Mouse (Mus musculus) heart, postnatal 0 days (tissue): ENCODE results near the gene Rad9b. TPM values are rescaled to one million over a fixed set of nuclear protein-coding genes. Genes with fewer than 3 reads are reported as not detected.
"Not testable (repeated sequence)": the region's sequence is repeated elsewhere in the genome, so short reads cannot be mapped to it uniquely, and the experiment has no call there.

ENCODE experiments used
- ATAC-seq: fragments of 200-750 bp; cut with Nextera tagmentation; 2 replicates; pipeline ENCODE4 v1.8.0; 2017; ENCODE audit warnings: low read depth, moderate number of reproducible peaks, moderate library complexity; ENCODE audit not compliant: insufficient read depth
- DNase-seq: peaks from one replicate; pipeline ENCODE4 v3.0.0-alpha.2; 2016; ENCODE audit warnings: low spot score
- H3K27ac ChIP-seq: fragments of 300-500 bp; sonication (generic); 2 replicates; pipeline ENCODE4 v1.5.1; 2014; ENCODE audit warnings: low read depth, mild to moderate bottlenecking
- H3K27me3 ChIP-seq: fragments of 300-500 bp; sonication (generic); 2 replicates; pipeline ENCODE4 v1.6.1; 2014; ENCODE audit warnings: low read length, mixed read lengths; ENCODE audit not compliant: control insufficient read depth, insufficient read depth
- H3K36me3 ChIP-seq: fragments of 300-500 bp; sonication (generic); replicated peaks from 2 replicates; pipeline ENCODE4 v1.6.1; 2014; ENCODE audit warnings: low read length, mixed read lengths; ENCODE audit not compliant: control insufficient read depth, insufficient read depth
- H3K4me1 ChIP-seq: fragments of 300-500 bp; sonication (generic); 2 replicates; pipeline ENCODE4 v1.6.1; 2014; ENCODE audit warnings: antibody characterized with exemption; ENCODE audit not compliant: control insufficient read depth, insufficient read depth
- H3K4me2 ChIP-seq: fragments of 300-500 bp; sonication (generic); 2 replicates; pipeline ENCODE4 v1.6.1; 2014; ENCODE audit warnings: low read depth, mild to moderate bottlenecking, low read length, moderate library complexity
- H3K4me3 ChIP-seq: fragments of 300-500 bp; sonication (generic); 2 replicates; pipeline ENCODE4 v1.5.1; 2014; ENCODE audit warnings: low read depth, low read length
- H3K9ac ChIP-seq: fragments of 300-500 bp; sonication (generic); replicated peaks from 2 replicates; pipeline ENCODE4 v1.6.1; 2014; ENCODE audit warnings: low read depth, low read length, mixed read lengths
- H3K9me3 ChIP-seq: fragments of 300-500 bp; sonication (generic); replicated peaks from 2 replicates; pipeline ENCODE4 v1.6.1; 2016; ENCODE audit warnings: low read length; ENCODE audit not compliant: control insufficient read depth
- CTCF ChIP-seq: IDR thresholded peaks from 2 replicates; pipeline ENCODE4 v1.5.1; 2016; ENCODE audit warnings: antibody characterized with exemption, control low read depth, low read depth
- EP300 ChIP-seq: IDR thresholded peaks from 2 replicates; pipeline ENCODE4 v1.6.1; 2016; ENCODE audit warnings: antibody characterized with exemption, low read depth
- WGBS: fragments of 180-500 bp; shearing (Covaris S2); extraction: QIAGEN DNeasy Blood & Tissue Kit; methylation state at CpG from one replicate; pipeline ENCODE4 v1.1.7; 2014; 5-methylcytosine and 5-hydroxymethylcytosine counted together
- polyA plus RNA-seq: library from polyadenylated mRNA; unstranded; fragments of >200 nt; fragmentation: Nextera tagmentation; extraction: Ambion mirVana; gene quantifications from 2 replicates; pipeline ENCODE4 v1.2.1, GENCODE M21; 2015
- total RNA-seq: library from RNA; depleted of rRNA; stranded (reverse); fragments of >200 nt; gene quantifications from 2 replicates; pipeline ENCODE4 v1.2.3, GENCODE M21; 2014; ENCODE audit warnings: low replicate concordance

Gene Rad9b
- total and polyA plus RNA-seq, 2 experiments from 2014 or later = 8.2 to 13.9 TPM

DNA sequence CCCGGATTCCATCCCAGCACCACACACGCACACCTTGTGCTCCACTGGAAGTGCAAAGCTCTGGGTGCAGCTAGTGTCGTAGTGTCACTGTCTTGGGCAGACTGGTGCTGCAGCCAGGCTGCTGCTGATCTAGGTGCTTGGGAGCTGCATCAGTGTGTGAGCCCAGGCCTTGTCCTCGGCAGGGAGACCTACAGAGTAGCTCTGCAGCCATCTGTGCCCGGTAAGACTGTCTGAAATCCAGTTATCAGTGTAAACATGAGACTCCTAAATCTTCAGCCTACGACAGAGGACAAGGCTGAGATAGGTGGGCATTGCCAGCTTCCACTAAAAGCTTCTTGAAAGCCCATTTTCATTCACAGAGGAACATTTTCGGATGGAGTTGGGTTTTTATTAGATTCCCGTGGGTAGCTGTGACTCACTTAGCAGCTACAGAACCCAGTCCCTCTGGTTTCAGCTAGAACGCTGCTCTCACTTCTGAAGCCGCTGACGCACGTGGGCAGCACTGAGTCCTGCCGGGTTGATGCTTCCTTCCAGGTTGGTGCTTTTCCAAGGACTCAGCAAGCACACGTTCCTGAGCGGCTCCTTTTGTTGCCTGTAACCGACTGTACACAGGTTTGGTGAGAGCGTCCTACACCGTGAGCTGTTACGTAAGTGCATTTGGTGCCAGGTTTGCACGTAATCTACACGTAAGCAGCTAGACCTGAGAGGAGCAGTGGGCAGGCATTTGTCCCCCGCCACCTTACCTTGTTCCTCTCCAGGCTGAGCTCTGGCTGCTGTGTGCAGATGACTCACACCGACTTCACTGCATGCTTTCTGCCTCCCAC lies 29.2 kb downstream of the Rad9b start:
- peaks cover 6% of the 10 kb centered on the region for H3K4me1 ChIP-seq
- DNase-seq = no peak
- H3K4me2 ChIP-seq = no peak overlapping the region
- no peaks in the 10 kb centered on the region for H3K27me3 ChIP-seq
- WGBS = 76% methylated on average over 23 of the region's 23 CpGs
- H3K4me3 ChIP-seq = no peak overlapping the region
- H3K36me3 ChIP-seq = peaks cover 54% of the 10 kb centered on the region
- ATAC-seq = no peak
- no peak overlapping the region for H3K27ac ChIP-seq
- no peak for TF ChIP-seq EP300
- H3K9ac ChIP-seq = no peak overlapping the region
- H3K9me3 ChIP-seq = no peaks in the 10 kb centered on the region

DNA sequence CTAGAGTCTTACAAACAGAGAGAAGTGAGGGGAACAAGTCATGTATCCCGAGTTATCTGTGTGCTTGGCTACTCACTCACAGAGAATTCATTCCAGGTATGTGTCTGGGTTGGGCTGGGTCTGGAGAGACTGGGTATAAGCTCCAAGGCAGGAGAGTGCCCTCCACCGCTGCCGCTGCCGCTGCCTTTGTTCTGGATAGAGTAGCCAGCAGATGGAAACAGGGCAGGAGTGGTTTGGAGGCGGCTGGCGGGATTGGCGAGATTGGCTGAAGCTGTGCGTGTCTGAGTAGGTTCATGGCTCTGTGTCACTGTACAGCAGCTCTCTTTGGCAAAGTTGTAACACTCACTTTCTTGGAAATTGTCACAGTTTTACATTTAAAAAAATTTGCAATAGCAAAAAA lies 30.5 kb downstream of the Rad9b start:
- H3K4me1 ChIP-seq = peaks cover 17% of the 10 kb centered on the region
- no peak for TF ChIP-seq CTCF
- no peak overlapping the region for H3K4me2 ChIP-seq
- H3K27me3 ChIP-seq = no peaks in the 10 kb centered on the region
- WGBS = 43% methylated on average over 8 of the region's 8 CpGs
- ATAC-seq (no peak), DNase-seq (no peak)
- H3K27ac ChIP-seq = peak overlapping the region; percentile 15; the same call in 1 of the 2 replicates
- no peak overlapping the region for H3K9ac ChIP-seq
- H3K36me3 ChIP-seq = peaks cover 53% of the 10 kb centered on the region
- H3K9me3 ChIP-seq = no peaks in the 10 kb centered on the region
- H3K4me3 ChIP-seq = no peak overlapping the region

DNA sequence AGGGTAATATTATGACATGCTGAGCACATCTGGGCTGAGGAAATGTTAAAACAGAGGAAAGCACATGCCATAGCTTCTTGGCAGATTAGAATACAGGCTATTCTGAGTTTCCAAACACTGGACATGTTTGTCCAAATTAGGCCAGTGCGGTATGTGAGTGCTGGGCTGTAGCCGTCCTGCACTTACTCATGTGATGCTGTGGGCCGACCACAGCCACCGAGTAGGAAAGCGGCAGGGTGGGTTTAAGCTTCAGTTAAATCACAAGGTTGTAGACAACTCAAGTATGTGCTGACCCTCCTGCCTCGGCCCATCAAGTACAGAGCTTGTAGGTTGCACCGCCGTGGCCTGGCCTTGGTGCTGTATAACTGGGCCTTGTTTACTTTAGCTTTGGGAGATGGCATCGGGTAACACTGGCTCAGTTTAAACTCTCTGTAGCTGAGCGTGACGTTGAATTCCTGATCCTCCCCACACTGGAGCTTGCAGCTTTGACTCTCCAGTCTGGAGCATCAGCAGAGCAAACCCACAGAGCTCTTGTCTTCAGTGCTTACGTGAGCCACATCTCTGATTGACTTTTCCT lies 33.7 kb downstream of the Rad9b start:
- peaks cover 51% of the 10 kb centered on the region for H3K36me3 ChIP-seq
- no peak overlapping the region for H3K4me3 ChIP-seq
- H3K4me1 ChIP-seq = peaks cover 38% of the 10 kb centered on the region
- ATAC-seq (peak; percentile 54), DNase-seq (no peak)
- H3K9ac ChIP-seq = peak overlapping the region; percentile 14; the same call in 1 of the 2 replicates
- H3K9me3 ChIP-seq = no peaks in the 10 kb centered on the region
- WGBS = 45% methylated on average over 12 of the region's 12 CpGs
- peak overlapping the region; percentile 99 for H3K27ac ChIP-seq
- H3K4me2 ChIP-seq = peak overlapping the region; percentile 14; the same call in 1 of the 2 replicates
- TF ChIP-seq CTCF (no peak), EP300 (no peak)
- H3K27me3 ChIP-seq = no peaks in the 10 kb centered on the region

DNA sequence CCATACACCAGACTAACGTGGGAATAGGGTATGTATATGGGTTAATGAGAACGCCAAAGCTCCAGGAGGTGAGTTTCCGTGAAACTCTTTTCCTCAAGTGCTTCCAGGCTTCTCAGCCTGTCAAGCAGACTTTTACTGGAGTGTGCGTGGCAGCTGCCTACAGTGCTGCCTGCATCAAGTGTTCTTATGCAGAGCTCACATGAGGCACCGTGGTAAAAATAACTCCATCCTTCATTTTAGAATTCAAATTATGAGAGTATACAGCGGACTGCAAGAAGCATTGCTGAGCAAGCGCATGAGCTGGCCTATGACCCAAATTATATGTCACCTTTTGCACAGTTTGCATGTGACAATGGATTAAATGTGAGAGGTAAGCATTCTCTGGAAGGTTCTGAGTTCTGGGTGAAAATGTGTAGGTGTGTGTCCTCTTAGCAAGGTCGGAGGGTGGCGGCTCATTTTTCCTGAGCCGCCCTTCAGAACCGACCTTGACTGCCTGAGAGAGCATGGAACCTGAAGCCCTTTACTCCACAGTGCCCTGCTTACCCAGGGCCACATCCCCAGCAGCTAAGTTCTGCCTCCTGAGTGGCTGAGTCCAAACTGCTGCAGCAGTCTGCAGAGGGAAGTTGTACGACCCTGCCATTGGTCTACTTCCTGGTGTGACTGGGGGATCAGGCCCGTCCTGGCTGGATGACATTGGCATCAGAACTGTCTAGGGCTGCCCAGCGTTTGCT lies 34.4 kb downstream of the Rad9b start:
- H3K9me3 ChIP-seq = no peaks in the 10 kb centered on the region
- no peak overlapping the region for H3K4me3 ChIP-seq
- H3K4me2 ChIP-seq = peak overlapping the region; percentile 14; the same call in 1 of the 2 replicates
- DNase-seq (peak; percentile 87), ATAC-seq (peak; percentile 71)
- H3K27ac ChIP-seq = peak overlapping the region; percentile 99
- peaks cover 45% of the 10 kb centered on the region for H3K36me3 ChIP-seq
- peak; percentile 29 for TF ChIP-seq EP300
- TF ChIP-seq CTCF = no peak
- WGBS = 36% methylated on average over 14 of the region's 14 CpGs
- no peaks in the 10 kb centered on the region for H3K27me3 ChIP-seq
- peaks cover 40% of the 10 kb centered on the region for H3K4me1 ChIP-seq
- peak overlapping the region; percentile 45; the same call in 1 of the 2 replicates for H3K9ac ChIP-seq

DNA sequence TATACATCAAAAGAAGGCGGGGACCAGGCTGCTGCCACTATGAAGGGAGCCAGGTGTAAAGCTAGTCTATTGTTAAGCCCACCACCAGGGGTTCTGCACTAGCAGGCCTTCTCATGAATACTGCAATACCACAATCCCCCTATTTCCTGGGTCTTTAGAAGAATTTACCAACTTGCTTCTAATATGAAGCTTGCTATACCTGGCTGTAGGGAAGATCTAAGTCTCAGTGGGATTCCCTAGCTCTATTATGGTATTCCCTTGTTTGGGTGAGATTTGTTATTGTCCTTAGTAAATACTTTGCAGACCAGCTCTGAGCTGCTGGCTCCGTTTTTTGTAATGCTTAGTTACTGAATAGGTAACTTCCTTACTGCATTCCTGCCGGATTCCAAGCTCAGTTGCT lies 35.1 kb downstream of the Rad9b start:
- Histone ChIP-seq H3K9ac (0 out of 2 replicates have a peak overlapping the region, but pooled peaks have one; percentile 45), H3K4me1 (peaks cover 40% of the 10 kb centered on the region), H3K27ac (peak overlapping the region; percentile 99), H3K36me3 (peaks cover 39% of the 10 kb centered on the region)
- not testable (repeated sequence) for ATAC-seq, H3K27me3 ChIP-seq, H3K4me3 ChIP-seq, DNase-seq, H3K4me2 ChIP-seq, H3K9me3 ChIP-seq
- WGBS = 54% methylated on average over 3 of the region's 3 CpGs
